Mouse (Mus musculus): ENCODE measurements around the gene Hmgcr. TPM values are rescaled to one million over a fixed set of nuclear protein-coding genes. Genes with fewer than 3 reads are reported as not detected.

The Hmgcr gene
- polyA plus RNA-seq (2015; fragmentation: Nextera tagmentation; extraction: Ambion mirVana), result 70.4 and 73.7 TPM in 2 replicates

DNA sequence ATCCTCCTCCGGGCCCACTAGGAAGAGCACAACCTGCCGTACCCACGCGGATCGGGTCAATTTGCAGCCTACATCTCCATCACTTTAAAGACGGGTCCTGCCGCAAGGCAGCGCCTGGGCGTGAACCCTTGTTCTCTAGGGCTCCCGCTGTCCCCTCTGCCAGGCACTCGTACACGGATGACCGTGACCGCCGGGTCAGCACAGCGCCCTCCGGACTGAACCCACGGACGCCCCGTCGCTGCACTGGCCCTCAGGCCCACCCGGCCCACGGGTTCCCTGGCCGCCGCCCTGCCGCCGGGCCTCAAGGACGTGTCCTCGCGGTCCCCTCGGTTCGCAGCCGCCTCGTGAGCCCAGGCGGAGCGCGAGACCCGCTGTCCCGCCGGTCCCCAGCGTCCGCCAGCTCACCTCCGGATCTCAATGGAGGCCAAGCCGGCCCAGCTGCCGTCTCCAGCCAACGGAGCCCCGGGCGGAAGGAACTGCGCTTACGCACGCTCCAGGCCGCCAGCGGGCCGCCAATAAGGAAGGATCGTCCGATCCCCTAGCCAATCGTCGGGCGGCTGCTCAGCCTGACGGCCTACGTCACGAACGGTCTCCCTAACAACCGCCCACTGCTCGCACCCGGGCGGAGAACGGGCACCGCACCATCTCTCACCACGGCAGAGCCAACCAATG, at the start of gene Hmgcr:
Gene Hmgcr (minus strand): TSS at position 531 of the 672 bp plus-strand sequence.
- Histone ChIP-seq H3K9ac (peak within 1 kb of the TSS; percentile 94), H3K27me3 (no peaks in the 10 kb centered on the region), H3K36me3 (peaks cover 6% of the 10 kb centered on the region), H3K4me1 (peaks cover 35% of the 10 kb centered on the region), H3K4me2 (peak within 1 kb of the TSS; percentile 70), H3K4me3 (peak within 1 kb of the TSS; percentile 72), H3K9me3 (no peaks in the 10 kb centered on the region), H3K27ac (peak within 1 kb of the TSS; percentile 89)
- peak; percentile 100 for ATAC-seq (ENCODE audit: insufficient number of reproducible peaks, insufficient read depth, low FRiP score, low TSS enrichment, low read depth)
- WGBS, result under 1% methylated on average over 70 of the region's 70 CpGs

DNA sequence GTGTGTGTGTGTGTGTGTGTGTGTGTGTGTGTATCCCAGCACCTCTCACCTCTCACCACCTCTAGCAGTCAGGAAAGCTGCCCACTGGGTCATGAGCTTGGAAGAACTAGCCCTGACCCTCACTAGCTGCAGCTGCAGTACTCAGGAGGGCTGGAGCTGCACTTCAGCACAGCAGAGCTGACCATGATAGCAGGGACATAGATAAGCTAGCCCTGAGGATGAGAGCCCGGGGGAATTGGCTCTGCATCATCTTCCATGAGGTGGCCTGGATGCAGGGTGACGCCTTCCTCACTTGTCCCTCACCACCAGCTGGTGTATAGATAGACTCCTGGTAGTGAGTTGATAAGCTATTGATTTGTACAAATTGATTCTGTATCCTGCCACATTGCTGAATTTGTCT, 49.3 kb upstream of the Hmgcr start:
- WGBS, result 84% methylated on average over 2 of the region's 2 CpGs

DNA sequence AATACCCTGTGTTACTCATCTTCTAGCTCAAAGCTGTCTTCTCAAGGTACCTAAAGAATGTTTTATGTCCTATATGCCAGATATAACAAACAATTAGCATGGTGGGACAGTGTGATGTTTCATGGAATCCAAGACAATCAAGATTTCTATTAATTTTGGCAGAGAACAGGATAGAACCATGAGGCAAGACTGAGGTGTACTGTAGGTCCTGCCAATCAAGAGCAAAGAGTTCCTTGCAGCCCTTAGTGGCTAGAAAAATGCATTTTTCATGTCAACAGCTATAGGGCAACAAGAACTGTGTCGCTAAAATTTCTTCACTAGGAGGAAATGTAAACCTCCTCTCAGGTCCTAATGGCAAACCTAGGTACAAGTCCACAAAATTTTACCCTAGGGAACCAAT, 47.1 kb upstream of the Hmgcr start:
- no peaks in the 10 kb centered on the region for H3K9me3 ChIP-seq
- H3K36me3 ChIP-seq, result no peaks in the 10 kb centered on the region
- H3K4me2 ChIP-seq, result no peak overlapping the region
- no peak overlapping the region for H3K4me3 ChIP-seq
- H3K27me3 ChIP-seq, result no peaks in the 10 kb centered on the region
- no peaks in the 10 kb centered on the region for H3K4me1 ChIP-seq
- ATAC-seq (ENCODE audit: insufficient number of reproducible peaks, insufficient read depth, low FRiP score, low TSS enrichment, low read depth), result no peak
- WGBS, result 65% methylated on average over 1 of the region's 1 CpGs
- no peak overlapping the region for H3K27ac ChIP-seq
- H3K9ac ChIP-seq, result no peak overlapping the region

More for the DNA sequence above, 49.3 kb upstream of the Hmgcr start:
- Histone ChIP-seq H3K27me3 (no peaks in the 10 kb centered on the region), H3K4me3 (no peak overlapping the region), H3K27ac (no peak overlapping the region), H3K4me2 (no peak overlapping the region), H3K9me3 (no peaks in the 10 kb centered on the region), H3K36me3 (no peaks in the 10 kb centered on the region), H3K4me1 (no peaks in the 10 kb centered on the region), H3K9ac (no peak overlapping the region)
- ATAC-seq (ENCODE audit: insufficient number of reproducible peaks, insufficient read depth, low FRiP score, low TSS enrichment, low read depth), result 0 out of 2 replicates have a peak, but pooled peaks have one; percentile 56

DNA sequence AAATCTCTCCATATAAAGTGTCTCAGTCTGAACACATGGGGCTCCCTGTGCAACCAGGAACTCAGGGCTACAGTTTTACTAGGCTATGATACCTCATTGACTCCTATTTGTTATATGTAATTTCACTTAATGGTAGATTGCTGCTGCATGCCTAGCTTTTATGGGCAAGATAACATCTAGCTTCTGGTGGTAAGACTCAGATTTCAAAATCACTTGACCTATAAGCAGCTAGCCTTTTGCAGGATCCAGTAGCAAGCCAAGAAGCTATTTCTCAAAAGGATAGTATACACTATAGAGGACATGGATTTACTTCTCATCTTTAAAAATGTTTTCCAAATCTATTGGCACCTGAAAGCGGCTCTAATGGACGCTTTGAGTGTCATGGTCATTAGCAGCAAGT, 45.6 kb upstream of the Hmgcr start:
- H3K36me3 ChIP-seq, result no peaks in the 10 kb centered on the region
- WGBS, result 85% methylated on average over 2 of the region's 2 CpGs
- H3K4me2 ChIP-seq, result no peak overlapping the region
- no peaks in the 10 kb centered on the region for H3K9me3 ChIP-seq
- ATAC-seq (ENCODE audit: insufficient number of reproducible peaks, insufficient read depth, low FRiP score, low TSS enrichment, low read depth), result no peak
- no peak overlapping the region for H3K27ac ChIP-seq
- H3K4me1 ChIP-seq, result no peaks in the 10 kb centered on the region
- H3K4me3 ChIP-seq, result no peak overlapping the region
- no peaks in the 10 kb centered on the region for H3K27me3 ChIP-seq
- no peak overlapping the region for H3K9ac ChIP-seq

DNA sequence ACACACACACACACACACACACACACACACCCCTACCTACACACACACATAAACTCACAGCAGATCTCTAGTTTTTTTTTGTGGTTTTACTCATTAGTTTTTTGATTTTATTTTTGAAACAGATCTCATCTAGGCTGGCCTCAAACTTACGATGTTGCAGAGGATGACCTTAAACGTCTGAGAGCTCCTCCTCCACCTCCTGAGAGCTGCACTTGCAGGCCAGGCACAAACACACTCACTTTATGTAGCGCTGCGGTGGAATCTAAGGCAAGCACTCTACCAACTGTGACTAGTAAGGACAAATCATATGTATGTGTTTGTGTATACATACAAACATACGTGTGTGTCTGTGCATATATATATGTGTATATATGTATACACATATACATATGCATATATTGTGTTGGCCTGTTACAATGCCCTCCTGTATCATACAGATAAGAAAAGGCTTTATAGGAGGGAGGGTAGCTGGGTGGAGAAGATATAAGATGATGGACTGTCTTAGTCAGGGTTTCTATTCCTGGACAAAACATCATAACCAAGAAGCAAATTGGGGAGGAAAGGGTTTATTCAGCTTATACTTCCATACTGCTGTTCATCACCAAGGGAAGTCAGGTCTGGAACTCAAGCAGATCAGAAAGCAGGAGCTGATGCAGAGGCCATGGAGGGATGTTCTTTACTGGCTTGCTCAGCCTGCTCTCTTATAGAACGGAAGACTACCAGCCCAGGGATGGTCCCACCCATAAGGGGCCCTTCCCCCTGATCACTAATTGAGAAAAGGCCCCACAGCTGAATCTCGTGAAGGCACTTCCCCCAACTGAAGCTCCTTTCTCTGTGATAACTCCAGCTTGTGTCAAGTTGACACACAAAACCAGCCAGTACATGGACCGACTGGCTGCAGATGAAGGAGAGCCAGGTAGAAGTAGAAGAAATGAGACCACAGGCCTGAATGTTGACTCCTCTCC, 38.8 kb upstream of the Hmgcr start:
- H3K4me2 ChIP-seq, result no peak overlapping the region
- no peak for ATAC-seq (ENCODE audit: insufficient number of reproducible peaks, insufficient read depth, low FRiP score, low TSS enrichment, low read depth)
- no peaks in the 10 kb centered on the region for H3K27me3 ChIP-seq
- H3K9me3 ChIP-seq, result no peaks in the 10 kb centered on the region
- no peak overlapping the region for H3K27ac ChIP-seq
- no peak overlapping the region for H3K9ac ChIP-seq
- H3K4me3 ChIP-seq, result no peak overlapping the region
- no peaks in the 10 kb centered on the region for H3K4me1 ChIP-seq
- 65% methylated on average over 8 of the region's 8 CpGs for WGBS
- no peaks in the 10 kb centered on the region for H3K36me3 ChIP-seq

DNA sequence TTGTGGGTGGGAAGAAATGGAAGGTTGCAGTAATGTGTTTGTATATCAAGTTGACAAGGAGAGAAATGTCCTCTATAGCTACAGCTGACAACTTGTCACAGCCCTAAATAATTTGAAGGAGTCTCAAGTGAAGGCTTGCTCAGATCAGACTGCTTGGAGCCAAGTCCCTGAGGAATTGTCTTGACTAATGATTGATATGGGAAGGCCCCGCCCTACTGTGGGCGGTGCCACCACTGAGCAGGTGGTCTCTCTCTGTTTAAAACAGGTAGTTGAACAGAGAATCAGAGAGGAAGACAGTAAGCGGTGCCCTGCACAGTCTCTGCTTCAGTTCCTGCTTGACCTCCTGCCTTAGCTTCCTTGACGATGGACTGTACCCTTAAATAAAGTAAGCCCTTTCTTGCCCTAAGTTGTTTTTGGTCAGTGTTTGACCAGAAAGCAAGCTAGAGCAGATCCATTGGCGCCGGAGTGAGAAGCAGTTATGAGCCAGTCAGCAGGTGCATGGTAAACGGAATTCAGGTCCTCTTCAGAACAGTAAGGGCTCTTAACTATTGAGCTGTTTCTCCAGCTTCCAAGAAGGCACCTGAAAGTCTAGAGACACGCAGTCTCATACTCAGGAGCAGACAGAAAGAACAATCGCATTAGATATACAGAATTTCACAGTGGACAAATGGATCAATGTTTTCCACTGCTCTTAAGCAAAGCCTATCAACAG, 32.0 kb upstream of the Hmgcr start:
- WGBS, result 76% methylated on average over 9 of the region's 9 CpGs
- Histone ChIP-seq H3K4me3 (no peak overlapping the region), H3K27ac (no peak overlapping the region)

DNA sequence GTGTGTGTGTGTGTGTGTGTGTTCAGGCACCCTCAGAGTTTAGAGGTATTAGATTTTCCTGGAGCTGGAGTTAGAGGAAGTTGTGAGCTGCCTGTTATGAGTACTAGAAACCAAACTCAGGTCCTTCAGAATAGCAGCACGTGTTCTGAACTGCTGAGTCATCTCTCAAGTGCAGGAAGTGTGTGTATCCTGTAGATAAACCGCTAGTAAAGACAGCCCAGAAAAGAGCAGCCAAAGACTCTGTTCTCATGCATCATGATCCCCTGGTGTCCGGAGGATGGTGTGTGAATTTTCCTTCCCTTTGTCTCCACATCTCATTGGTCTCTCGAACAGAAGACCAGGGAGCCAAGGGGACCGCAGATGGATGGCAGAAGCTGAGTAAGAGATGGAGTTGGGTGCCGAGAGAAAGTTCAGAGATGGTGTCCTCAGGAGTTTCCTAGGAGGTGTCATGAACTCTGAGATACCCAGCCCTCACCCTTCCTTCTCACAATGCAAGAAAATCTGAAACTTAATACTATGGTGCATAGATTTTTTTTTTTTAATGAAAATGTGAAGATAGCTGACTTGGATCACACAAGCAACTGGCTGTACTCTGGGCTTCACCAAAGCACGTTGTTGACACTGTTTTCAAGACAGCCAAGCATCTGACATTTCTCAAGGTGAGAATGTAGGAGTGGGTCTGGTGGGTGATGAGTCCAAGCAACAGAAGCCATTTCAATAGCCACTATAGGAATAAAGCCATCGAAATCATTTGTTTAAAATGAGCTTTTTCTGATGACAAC, 27.3 kb upstream of the Hmgcr start:
- Histone ChIP-seq H3K9ac (no peak overlapping the region), H3K4me2 (no peak overlapping the region), H3K4me1 (no peaks in the 10 kb centered on the region), H3K9me3 (no peaks in the 10 kb centered on the region), H3K4me3 (no peak overlapping the region), H3K27ac (no peak overlapping the region), H3K27me3 (no peaks in the 10 kb centered on the region), H3K36me3 (no peaks in the 10 kb centered on the region)
- no peak for ATAC-seq (ENCODE audit: insufficient number of reproducible peaks, insufficient read depth, low FRiP score, low TSS enrichment, low read depth)
- 80% methylated on average over 8 of the region's 8 CpGs for WGBS

More for the DNA sequence above, 32.0 kb upstream of the Hmgcr start:
- Histone ChIP-seq H3K4me1 (no peaks in the 10 kb centered on the region), H3K27me3 (no peaks in the 10 kb centered on the region), H3K36me3 (no peaks in the 10 kb centered on the region), H3K4me2 (no peak overlapping the region), H3K9ac (no peak overlapping the region), H3K9me3 (no peaks in the 10 kb centered on the region)
- ATAC-seq (ENCODE audit: insufficient number of reproducible peaks, insufficient read depth, low FRiP score, low TSS enrichment, low read depth), result no peak

DNA sequence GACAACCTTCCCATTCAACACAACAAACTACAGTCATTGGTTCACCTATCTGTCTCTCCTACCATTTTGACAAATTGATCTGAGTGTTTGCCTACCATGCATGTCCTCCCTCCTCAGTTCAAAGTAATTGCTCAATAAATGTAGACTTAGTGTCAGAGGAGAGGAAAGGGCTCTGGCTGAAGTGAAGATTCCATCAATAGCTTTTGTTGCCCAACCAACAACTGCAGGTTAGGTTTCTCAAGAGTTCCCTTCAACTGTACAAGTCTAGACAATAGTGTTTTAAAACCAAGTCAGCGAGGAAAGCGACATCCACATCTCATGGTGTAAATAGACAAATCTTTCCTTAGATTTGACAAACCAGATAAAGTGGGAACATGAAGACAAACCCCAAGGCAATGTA, 24.7 kb upstream of the Hmgcr start:
- no peak overlapping the region for H3K9ac ChIP-seq
- H3K4me1 ChIP-seq, result no peaks in the 10 kb centered on the region
- peaks cover 2% of the 10 kb centered on the region; the same call in 1 of the 2 replicates for H3K9me3 ChIP-seq
- 91% methylated on average over 2 of the region's 2 CpGs for WGBS
- no peak overlapping the region for H3K27ac ChIP-seq
- no peak overlapping the region for H3K4me3 ChIP-seq
- no peaks in the 10 kb centered on the region for H3K27me3 ChIP-seq
- H3K36me3 ChIP-seq, result no peaks in the 10 kb centered on the region
- ATAC-seq (ENCODE audit: insufficient number of reproducible peaks, insufficient read depth, low FRiP score, low TSS enrichment, low read depth), result no peak
- no peak overlapping the region for H3K4me2 ChIP-seq

DNA sequence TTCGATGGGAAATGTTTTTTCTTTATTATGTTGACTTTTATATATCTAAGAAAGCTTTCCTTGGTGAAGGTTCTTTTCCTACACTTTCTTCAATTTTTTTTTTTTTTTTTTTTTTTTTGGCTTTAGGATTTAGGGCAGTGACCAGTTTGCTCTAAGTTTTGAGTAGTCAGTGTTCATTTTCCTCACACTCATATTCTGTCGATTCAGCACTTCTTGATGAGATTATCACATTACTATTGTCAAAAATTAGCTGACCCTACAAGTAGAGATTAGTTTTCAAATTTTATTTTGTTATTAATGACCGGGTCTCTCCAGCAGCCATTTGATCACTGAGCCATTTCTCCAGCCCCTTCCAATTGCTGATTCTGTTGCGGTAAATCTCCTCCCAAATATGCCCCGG, 19.2 kb upstream of the Hmgcr start:
- Histone ChIP-seq H3K4me2 (no peak overlapping the region), H3K9ac (no peak overlapping the region), H3K27me3 (no peaks in the 10 kb centered on the region), H3K9me3 (peaks cover 2% of the 10 kb centered on the region; the same call in 1 of the 2 replicates), H3K4me3 (no peak overlapping the region), H3K27ac (no peak overlapping the region), H3K4me1 (no peaks in the 10 kb centered on the region), H3K36me3 (no peaks in the 10 kb centered on the region)
- WGBS, result 92% methylated on average over 5 of the region's 5 CpGs
- no peak for ATAC-seq (ENCODE audit: insufficient number of reproducible peaks, insufficient read depth, low FRiP score, low TSS enrichment, low read depth)

DNA sequence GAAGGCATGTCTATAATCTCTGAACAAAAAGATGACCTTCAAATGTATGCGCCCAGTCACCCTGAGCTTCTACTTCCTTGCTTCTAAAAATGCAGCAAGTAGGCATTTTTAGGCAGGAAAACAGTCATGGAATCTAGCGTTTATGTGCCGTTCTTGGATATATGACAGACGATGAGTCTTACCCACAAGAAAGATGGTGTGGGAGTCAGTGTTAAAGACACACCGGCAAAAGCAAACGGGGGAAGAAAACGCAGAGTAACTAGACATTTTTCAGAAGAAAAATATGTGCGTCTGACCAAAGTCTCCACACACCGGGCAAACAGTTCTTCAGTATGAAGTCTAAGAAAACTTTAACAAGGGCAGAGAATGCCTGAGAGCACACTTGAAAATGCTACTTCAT, 16.5 kb upstream of the Hmgcr start:
- H3K9ac ChIP-seq, result no peak overlapping the region
- ATAC-seq (ENCODE audit: insufficient number of reproducible peaks, insufficient read depth, low FRiP score, low TSS enrichment, low read depth), result no peak
- peaks cover 2% of the 10 kb centered on the region; the same call in 1 of the 2 replicates for H3K9me3 ChIP-seq
- no peaks in the 10 kb centered on the region for H3K27me3 ChIP-seq
- no peak overlapping the region for H3K27ac ChIP-seq
- H3K4me3 ChIP-seq, result no peak overlapping the region
- WGBS, result 87% methylated on average over 9 of the region's 9 CpGs
- no peak overlapping the region for H3K4me2 ChIP-seq
- no peaks in the 10 kb centered on the region for H3K4me1 ChIP-seq
- H3K36me3 ChIP-seq, result no peaks in the 10 kb centered on the region

DNA sequence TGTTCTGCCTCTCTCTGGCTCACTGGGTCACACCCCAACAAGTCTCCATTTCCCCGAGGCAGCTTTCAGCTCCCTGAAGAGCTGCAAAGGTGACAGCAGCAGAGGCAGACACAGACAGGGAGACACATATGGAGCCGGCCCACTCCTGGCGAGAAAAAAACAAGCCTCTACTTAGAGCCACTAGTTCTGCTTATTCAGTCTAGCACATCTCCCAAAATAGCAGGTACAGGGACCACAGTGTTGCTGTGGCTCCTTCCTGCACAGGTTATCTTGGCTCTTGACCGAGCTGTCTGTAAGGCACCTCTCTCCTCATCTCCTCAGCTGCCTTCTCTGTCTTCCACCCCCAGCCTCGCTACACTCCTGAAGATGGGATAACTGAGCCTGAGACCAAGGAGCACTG, 14.0 kb upstream of the Hmgcr start:
- no peaks in the 10 kb centered on the region for H3K36me3 ChIP-seq
- no peaks in the 10 kb centered on the region for H3K4me1 ChIP-seq
- H3K4me3 ChIP-seq, result no peak overlapping the region
- H3K4me2 ChIP-seq, result no peak overlapping the region
- H3K9me3 ChIP-seq, result no peaks in the 10 kb centered on the region
- no peak overlapping the region for H3K27ac ChIP-seq
- ATAC-seq (ENCODE audit: insufficient number of reproducible peaks, insufficient read depth, low FRiP score, low TSS enrichment, low read depth), result no peak
- 78% methylated on average over 5 of the region's 5 CpGs for WGBS
- H3K27me3 ChIP-seq, result no peaks in the 10 kb centered on the region
- no peak overlapping the region for H3K9ac ChIP-seq

All from embryonic facial prominence, embryonic 13.5 days (tissue).